Mouse (Mus musculus) lung, adult 10 weeks (tissue): Measurements from ENCODE around the gene Uimc1. TPM values are rescaled to one million over a fixed set of nuclear protein-coding genes. Genes with fewer than 3 reads are reported as not detected.

ENCODE experiments used
- polyA plus RNA-seq: library from polyadenylated mRNA; stranded (reverse); fragments of 350-450 nt; fragmentation: Illumina TruSeq; extraction: RNeasy Lipid Tissue Mini Kit (QIAGEN cat#74804); gene quantifications from one replicate; pipeline ENCODE4 v1.2.3, GENCODE M21; 2014; ENCODE audit warnings: low read depth, low replicate concordance; ENCODE audit not compliant: insufficient read depth

Uimc1 gene
- 24.1 TPM for polyA plus RNA-seq

DNA sequence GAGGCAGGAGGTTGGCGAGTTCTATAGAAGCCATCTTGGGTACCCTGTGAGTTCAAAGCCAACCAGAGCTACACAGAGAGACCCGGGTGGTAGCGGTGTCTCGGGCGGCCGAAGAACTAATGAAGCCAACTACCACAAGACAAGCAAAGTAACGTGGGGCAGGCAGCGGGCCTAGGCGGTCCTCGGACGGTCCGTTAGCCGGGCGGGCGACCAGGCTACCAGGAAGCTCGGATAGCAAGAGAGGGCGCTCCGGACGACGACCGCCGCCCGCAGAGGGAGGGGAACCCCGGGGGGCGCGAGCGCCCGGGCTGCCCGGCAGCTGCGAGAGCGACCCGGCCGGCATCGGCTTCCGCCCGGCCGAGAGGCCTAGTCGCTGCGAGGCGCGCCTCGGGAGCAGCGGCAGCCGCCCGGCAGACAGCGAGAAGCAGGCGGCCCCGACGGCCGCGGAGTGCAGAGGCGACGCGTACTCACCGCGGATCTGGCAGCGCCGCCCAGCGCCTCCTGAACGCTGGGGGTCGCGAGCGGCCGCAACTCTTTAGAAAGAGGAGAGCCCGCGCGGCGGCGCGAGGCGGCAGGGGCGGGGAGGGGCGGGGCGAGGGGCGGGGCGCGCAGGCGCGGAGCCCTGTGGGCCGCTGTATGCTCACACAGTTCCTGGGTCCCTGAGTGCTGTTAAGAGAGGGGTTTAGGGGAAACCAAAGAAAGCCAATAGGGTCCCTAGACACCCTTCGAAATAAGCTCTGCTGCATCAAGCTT lies at the start of gene Uimc1:
Gene Uimc1, minus strand, starts transcription at position 575 of the 753 bp plus-strand sequence.

DNA sequence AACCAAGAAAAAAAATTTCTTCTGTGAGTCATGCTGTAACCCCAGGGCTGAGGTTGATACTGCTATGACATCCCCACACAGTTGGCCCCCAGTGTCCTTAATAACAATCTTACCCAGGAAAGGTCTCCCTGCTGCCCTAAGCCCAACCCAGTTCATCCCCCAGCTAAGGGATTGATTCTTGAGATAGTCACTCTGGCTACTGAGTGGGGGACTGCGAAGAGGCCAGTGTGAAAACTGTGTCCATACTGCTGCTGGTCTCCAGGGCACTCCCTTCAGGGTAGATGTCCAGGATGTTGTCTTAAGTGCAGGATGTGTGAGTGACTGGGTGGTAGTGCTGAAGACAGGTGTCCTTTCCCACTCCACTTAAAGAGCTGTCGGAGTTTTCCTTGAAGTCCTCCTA lies 33.3 kb upstream of the Uimc1 start, which contains the start of gene Gm17617:
Gene Gm17617, minus strand, starts transcription at position 101 of the 400 bp plus-strand sequence.

DNA sequence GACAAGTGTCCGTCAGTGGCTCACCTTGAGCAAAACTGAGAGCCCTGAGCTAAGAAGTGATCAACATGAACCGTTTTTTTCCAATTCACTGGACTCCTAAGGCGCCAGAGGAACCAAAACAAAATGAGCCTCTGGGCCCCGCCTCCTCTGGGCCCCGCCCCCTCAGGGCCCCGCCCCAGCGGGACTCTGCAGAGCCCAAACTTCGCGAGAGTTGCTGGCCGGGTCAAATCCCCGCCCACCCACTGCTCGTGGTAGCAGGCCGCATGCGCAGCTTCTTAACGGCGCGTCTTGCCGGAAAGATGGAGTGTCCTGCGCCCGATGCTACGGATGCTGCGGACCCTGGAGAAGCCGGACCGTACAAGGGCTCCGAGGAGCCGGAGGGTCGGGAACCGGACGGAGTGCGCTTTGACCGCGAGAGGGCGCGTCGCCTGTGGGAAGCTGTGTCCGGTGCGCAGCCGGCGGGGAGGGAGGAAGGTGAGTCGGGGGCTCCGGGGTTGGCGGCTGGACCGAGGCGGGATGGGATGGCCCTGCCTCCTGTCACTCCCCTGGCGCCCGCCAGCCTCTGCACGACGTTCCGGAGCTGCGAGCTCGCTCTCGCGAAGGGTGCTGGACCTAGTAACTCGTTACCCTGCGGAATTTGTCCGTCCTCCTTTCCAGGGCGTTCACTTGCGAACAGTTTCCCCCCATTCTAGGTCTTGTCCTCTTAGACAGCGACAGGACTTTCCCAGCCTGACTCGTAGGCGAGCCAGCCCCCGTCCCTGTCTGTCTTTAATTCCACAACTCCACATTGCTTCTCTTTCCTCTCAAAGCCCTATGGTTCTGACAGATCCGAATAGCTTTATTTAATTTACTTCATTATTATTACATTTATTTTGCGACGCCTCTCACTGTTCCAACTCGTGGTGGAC lies 5.2 kb upstream of the Uimc1 start, which contains the start of gene Zfp346:
Gene Zfp346, plus strand, starts transcription at position 267 of the 908 bp plus-strand sequence.

DNA sequence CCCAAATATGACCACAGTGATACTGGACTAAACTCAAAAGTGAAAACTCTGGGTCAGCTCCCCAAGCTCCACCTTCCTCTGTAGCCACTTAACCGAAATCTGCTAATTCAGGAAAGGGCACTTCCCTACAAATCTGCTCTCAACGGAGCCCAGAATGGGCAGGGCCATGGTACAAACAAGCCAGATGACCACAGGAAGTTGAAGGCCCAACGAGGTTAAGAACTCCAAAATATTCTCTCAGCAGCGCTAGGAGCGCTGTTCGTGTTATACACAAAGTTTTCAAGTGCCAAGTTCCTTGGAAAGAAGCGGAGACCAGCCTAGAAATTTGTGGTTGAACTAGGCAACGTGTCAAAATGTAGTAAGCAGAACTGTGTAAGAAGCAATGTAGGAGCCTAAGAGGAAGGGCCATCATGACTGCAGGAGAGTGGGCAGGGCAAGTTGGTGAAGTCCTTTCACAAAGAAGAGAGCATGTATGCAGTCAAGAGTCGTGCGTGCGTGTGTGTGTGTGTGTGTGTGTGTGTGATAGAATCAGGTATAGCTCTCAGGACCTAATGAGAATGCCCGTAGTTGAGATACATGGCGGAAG lies 78.8 kb downstream of the Uimc1 start, which contains the start of gene Hk3:
Gene Hk3, minus strand, starts transcription at position 192 of the 586 bp plus-strand sequence.

Other genes starting within 250 kb of the Uimc1 start
- gene Unc5a, start 150.9 kb downstream of the Uimc1 start, polyA plus RNA-seq: 1.6 TPM
- gene Hk3, start 78.9 kb downstream of the Uimc1 start, polyA plus RNA-seq: 2.3 TPM
- gene Zfp346, start 5.0 kb upstream of the Uimc1 start, polyA plus RNA-seq: 9.0 TPM
- gene Gm17617, start 33.2 kb upstream of the Uimc1 start, polyA plus RNA-seq: not detected
- gene Fgfr4, start 52.3 kb upstream of the Uimc1 start, polyA plus RNA-seq: 12.4 TPM
- 12.2 TPM for gene Nsd1, start 109.5 kb upstream of the Uimc1 start, polyA plus RNA-seq
- 118 TPM for gene Prelid1, start 220.2 kb upstream of the Uimc1 start, polyA plus RNA-seq
- 54.5 TPM for gene Rab24, start 221.6 kb upstream of the Uimc1 start, polyA plus RNA-seq
- 1.1 TPM for gene Mxd3, start 229.5 kb upstream of the Uimc1 start, polyA plus RNA-seq